Mouse (Mus musculus) erythroblast, embryonic 14.5 days (primary cell): ENCODE data around the gene Anks1b. TPM values are rescaled to one million over a fixed set of nuclear protein-coding genes. Genes with fewer than 3 reads are reported as not detected.

Experiments used
- H3K27me3 ChIP-seq: 2 replicates; pipeline ENCODE4 v1.6.1; 2012; ENCODE audit warnings: inconsistent platforms; ENCODE audit not compliant: control insufficient read depth
- H3K36me3 ChIP-seq: 2 replicates; pipeline ENCODE4 v1.6.1; 2012; ENCODE audit warnings: mild to moderate bottlenecking, inconsistent platforms; ENCODE audit not compliant: control insufficient read depth
- H3K4me1 ChIP-seq: 2 replicates; pipeline ENCODE4 v1.6.1; 2012; ENCODE audit warnings: inconsistent platforms; ENCODE audit not compliant: control insufficient read depth
- H3K4me3 ChIP-seq: replicated peaks from 2 replicates; pipeline ENCODE3; 2012; ENCODE audit warnings: moderate library complexity, mild to moderate bottlenecking, inconsistent platforms
- H3K9me3 ChIP-seq: 2 replicates; pipeline ENCODE4 v1.6.1; 2012; ENCODE audit warnings: low read length, inconsistent platforms, mixed read lengths; ENCODE audit not compliant: control insufficient read depth
- GATA1 ChIP-seq: IDR thresholded peaks from 2 replicates; pipeline ENCODE4 v1.6.1; 2012; ENCODE audit warnings: low read length, inconsistent platforms, mixed read lengths
- TAL1 ChIP-seq: IDR thresholded peaks from 3 replicates; pipeline ENCODE4 v1.6.1; 2012; ENCODE audit warnings: low read length, inconsistent platforms, mixed read lengths
- polyA plus RNA-seq: library from polyadenylated mRNA; stranded (reverse); fragments of >175 nt; gene quantifications from 2 replicates; pipeline ENCODE4 v1.2.3, GENCODE M21; 2012

Gene Anks1b
- polyA plus RNA-seq, 1 experiment: not detected

DNA sequence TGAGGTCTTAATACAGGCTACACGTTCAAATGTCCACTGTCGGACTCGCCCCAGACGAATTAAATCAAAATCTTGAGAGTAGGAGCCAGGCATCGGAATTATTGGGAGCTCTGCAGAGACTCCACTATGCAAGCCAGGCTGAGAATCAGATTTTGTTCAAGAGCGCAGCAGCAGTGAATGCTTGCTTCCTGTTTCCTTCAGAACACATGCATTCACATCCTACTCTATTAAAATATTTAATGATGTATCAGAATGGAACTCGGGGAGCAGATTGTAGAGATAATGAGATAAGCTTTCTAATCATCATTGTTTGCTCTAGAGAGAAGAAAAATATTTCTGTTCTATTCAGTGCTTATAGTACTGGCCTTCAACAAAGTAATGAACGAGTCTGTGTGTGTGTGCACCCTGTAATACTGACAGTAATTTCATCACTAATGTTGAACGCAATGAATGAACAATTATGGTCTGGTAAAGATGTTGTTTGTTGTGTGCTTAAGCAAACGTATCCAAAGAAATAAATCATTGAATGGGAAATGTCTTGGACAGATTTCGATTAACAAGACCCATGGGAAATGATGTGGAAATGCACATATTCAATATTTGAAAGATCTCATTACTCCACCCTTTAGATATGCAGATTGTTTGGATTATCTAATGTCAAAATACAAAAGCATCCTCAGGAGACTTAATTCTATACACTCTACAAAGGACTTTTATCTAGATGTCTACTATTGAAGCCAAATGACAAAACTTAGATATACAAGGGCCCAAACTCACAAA, 835.7 kb downstream of the Anks1b start:
- no peaks in the 10 kb centered on the region for H3K36me3 ChIP-seq
- H3K4me1 ChIP-seq: no peaks in the 10 kb centered on the region
- H3K27me3 ChIP-seq: no peaks in the 10 kb centered on the region
- no peak overlapping the region for H3K4me3 ChIP-seq
- H3K9me3 ChIP-seq: peaks cover 15% of the 10 kb centered on the region
- TF ChIP-seq GATA1 (no peak), TAL1 (no peak)

GRCm38 (mm10) chr10:90709602-90709931, 836.3 kb downstream of the Anks1b start:
- TF ChIP-seq TAL1 (no peak), GATA1 (no peak)
- peaks cover 10% of the 10 kb centered on the region; the same call in 1 of the 2 replicates for H3K9me3 ChIP-seq
- no peaks in the 10 kb centered on the region for H3K27me3 ChIP-seq
- no peak overlapping the region for H3K4me3 ChIP-seq
- H3K4me1 ChIP-seq: no peaks in the 10 kb centered on the region
- H3K36me3 ChIP-seq: no peaks in the 10 kb centered on the region

- no peak for TF ChIP-seq GATA1
- TF ChIP-seq TAL1: no peak
- Histone ChIP-seq H3K4me1 (no peaks in the 10 kb centered on the region), H3K27me3 (no peaks in the 10 kb centered on the region), H3K36me3 (no peaks in the 10 kb centered on the region), H3K9me3 (peaks cover 6% of the 10 kb centered on the region), H3K4me3 (no peak overlapping the region)
Observed at GRCm38 (mm10) chr10:90717961-90718360, 844.7 kb downstream of the Anks1b start.

DNA sequence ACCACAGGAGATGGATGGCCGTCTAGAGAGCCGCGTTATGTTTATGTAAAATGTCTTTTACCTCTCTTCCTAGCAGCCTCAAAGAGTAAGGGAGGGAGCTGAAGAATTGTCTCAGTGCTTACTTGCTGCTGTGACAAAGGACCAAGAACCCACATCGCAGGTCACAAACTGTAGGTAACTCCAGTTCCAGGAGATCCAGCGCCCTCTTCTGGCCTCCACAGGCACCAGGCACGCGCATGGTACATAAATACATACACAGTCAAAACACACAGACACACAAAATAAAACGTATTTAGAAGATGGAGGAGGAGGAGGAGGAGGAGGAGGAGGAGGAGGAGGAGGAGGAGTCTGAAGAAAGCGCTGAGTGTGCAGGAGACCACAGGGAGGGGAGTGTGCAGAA, 845.4 kb downstream of the Anks1b start:
- Histone ChIP-seq H3K36me3 (no peaks in the 10 kb centered on the region), H3K4me1 (no peaks in the 10 kb centered on the region), H3K9me3 (peaks cover 6% of the 10 kb centered on the region), H3K27me3 (no peaks in the 10 kb centered on the region), H3K4me3 (no peak overlapping the region)
- no peak for TF ChIP-seq TAL1
- TF ChIP-seq GATA1: no peak

GRCm38 (mm10) chr10:90719996-90720395, 846.7 kb downstream of the Anks1b start:
- TF ChIP-seq TAL1 (no peak), GATA1 (no peak)
- Histone ChIP-seq H3K27me3 (no peaks in the 10 kb centered on the region), H3K4me1 (no peaks in the 10 kb centered on the region), H3K36me3 (no peaks in the 10 kb centered on the region), H3K4me3 (no peak overlapping the region), H3K9me3 (peaks cover 6% of the 10 kb centered on the region)

GRCm38 (mm10) chr10:90723071-90723494, 849.8 kb downstream of the Anks1b start:
- Histone ChIP-seq H3K27me3 (no peaks in the 10 kb centered on the region), H3K36me3 (no peaks in the 10 kb centered on the region), H3K9me3 (peaks cover 2% of the 10 kb centered on the region), H3K4me3 (no peak overlapping the region), H3K4me1 (no peaks in the 10 kb centered on the region)
- no peak for TF ChIP-seq TAL1
- no peak for TF ChIP-seq GATA1

- Histone ChIP-seq H3K4me3 (no peak overlapping the region), H3K27me3 (no peaks in the 10 kb centered on the region), H3K9me3 (no peaks in the 10 kb centered on the region), H3K36me3 (no peaks in the 10 kb centered on the region), H3K4me1 (no peaks in the 10 kb centered on the region)
- TF ChIP-seq TAL1 (no peak), GATA1 (no peak)
Observed at GRCm38 (mm10) chr10:90723941-90724341, 850.6 kb downstream of the Anks1b start.

GRCm38 (mm10) chr10:90724931-90725330, 851.6 kb downstream of the Anks1b start:
- Histone ChIP-seq H3K4me1 (no peaks in the 10 kb centered on the region), H3K4me3 (no peak overlapping the region), H3K9me3 (no peaks in the 10 kb centered on the region), H3K27me3 (no peaks in the 10 kb centered on the region), H3K36me3 (no peaks in the 10 kb centered on the region)
- no peak for TF ChIP-seq TAL1
- TF ChIP-seq GATA1: no peak

DNA sequence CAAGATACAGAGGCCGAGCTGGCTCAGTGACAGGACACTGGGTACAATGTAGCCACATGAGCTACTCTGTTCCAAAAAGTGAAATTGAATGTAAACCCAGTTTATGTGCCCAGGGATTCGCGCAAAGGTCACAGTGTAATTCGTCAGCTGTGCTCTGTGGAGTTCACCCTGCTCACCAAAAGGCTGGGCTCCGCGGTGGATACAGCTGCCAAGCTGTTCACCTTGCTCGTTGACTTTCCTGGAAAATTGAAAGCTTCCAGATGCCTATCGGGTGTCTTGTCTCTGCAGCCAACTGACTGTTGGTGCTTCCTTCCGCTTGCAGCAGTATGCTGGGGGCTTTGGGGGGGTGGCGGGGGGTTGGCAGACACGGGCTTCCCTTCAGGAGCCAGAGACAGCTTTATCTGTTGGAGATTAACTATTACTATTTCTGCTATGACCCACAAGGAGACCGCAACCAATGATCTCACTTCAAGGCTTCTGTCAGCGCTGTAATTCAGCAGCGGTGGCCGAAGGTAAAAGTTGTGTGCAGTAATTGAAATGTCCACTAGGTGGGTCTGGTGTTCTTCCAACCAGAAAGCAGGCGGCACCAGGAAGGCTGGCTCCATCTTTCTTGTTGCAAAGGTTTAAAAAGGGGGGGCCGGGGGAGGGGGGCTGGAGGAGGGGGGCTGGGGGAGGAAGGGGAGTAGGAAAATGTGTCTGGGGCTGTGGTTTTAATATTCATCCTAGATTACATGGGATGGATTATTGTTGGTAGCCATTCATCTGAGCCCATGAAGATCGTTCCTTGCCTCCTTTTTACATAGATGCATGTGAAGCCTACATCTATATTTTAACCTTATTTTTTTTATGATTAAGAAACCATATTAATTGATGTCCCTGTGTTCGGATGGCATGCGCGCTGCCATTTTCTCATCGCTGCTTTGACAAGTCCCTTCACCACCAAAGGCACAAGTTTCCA, 855.4 kb downstream of the Anks1b start:
- no peak for TF ChIP-seq GATA1
- TF ChIP-seq TAL1: no peak
- H3K4me3 ChIP-seq: no peak overlapping the region

More for the DNA sequence above, 855.4 kb downstream of the Anks1b start:
- Histone ChIP-seq H3K9me3 (no peaks in the 10 kb centered on the region), H3K27me3 (no peaks in the 10 kb centered on the region), H3K4me1 (no peaks in the 10 kb centered on the region), H3K36me3 (no peaks in the 10 kb centered on the region)
